Mouse (Mus musculus) cerebral cortex, adult 2 months (tissue): ENCODE results near the gene Ppp5c.

Experiments
- WGBS: fragments of 180-500 bp; shearing (Covaris S2); methylation state at CpG from one replicate; pipeline ENCODE4 v1.1.7; 2018; 5-methylcytosine and 5-hydroxymethylcytosine counted together

Ppp5c gene

GRCm38 (mm10) chr7:17050933-17051594 lies 23.3 kb upstream of the Ppp5c start:
- 22% methylated on average over 15 of the region's 17 CpGs for WGBS

DNA sequence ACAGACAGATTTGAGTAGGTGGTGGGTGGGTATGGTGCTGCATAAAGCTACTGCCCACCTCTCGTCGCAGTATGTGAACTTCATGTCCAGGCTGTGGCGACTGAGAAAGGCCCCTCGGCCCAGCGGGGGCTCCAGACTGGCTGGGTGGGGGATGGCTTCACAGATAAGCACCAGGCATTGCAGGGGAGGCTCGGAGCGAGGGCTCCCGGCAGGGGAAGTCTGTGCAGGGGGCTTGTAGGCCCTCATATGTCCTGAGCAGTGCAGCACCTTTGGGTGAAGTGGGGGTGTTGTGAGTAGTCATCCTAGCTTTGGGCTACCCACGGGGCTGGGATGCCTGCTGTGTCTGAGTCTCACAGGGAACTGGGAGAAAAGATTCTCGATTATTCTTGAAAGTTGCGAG lies 22.8 kb upstream of the Ppp5c start:
- 55% methylated on average over 11 of the region's 11 CpGs for WGBS

GRCm38 (mm10) chr7:17048431-17049190 lies 20.9 kb upstream of the Ppp5c start:
- WGBS, result 84% methylated on average over 10 of the region's 10 CpGs

GRCm38 (mm10) chr7:17047041-17047682 lies 19.4 kb upstream of the Ppp5c start:
- WGBS, result 78% methylated on average over 5 of the region's 5 CpGs

GRCm38 (mm10) chr7:17045743-17046142 lies 18.0 kb upstream of the Ppp5c start:
- 21% methylated on average over 1 of the region's 1 CpGs for WGBS

GRCm38 (mm10) chr7:17039373-17039772 lies 11.6 kb upstream of the Ppp5c start:
- WGBS, result 49% methylated on average over 7 of the region's 7 CpGs

GRCm38 (mm10) chr7:17038018-17038695 lies 10.4 kb upstream of the Ppp5c start:
- 69% methylated on average over 9 of the region's 9 CpGs for WGBS

- WGBS, result 40% methylated on average over 7 of the region's 7 CpGs
Observed at GRCm38 (mm10) chr7:17030239-17030638, 2.5 kb upstream of the Ppp5c start.

DNA sequence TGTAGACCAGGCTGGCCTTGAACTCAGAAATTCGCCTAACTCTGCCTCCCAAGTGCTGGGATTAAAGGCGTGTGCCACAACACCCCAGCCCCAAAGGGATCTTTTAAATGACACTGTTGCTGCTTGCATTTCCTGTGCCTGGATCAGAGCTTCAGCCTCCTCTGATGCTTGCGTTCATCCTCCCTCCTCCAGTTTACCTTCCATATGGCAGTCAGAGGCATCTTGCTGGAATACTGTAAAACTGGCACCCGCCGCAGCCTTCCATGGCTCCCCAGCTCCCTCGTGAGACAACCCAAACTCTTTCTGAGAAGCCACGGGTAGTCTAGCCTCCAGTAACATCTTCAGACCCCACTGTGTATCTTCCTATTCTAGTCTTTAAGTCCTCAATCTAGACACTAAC lies 1.2 kb upstream of the Ppp5c start:
- WGBS, result 48% methylated on average over 7 of the region's 7 CpGs

GRCm38 (mm10) chr7:17026710-17027587 lies 775 bp downstream of the Ppp5c start:
- WGBS, result 3% methylated on average over 24 of the region's 24 CpGs

GRCm38 (mm10) chr7:17025896-17026622 lies 1.7 kb downstream of the Ppp5c start:
- WGBS, result 50% methylated on average over 9 of the region's 9 CpGs

DNA sequence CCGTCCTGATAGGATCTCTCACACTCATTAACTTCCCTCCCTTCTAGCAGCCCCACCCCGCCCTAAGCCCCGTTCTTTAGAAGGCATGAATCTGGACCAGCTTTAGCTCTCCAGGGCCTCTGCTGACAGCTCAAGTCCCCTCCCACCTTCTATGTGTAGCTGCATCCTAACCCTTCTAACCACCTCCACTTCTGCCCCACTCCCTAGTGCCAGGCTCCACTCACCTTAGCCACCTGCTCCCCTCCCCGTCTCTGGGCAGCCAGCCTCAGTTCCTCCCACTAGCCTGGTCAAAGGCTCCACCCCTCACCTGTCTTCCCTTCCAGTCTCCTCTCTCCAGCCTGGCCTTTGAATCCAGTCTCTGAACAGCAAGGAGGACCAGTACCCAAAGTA lies 2.2 kb downstream of the Ppp5c start:
- WGBS, result 56% methylated on average over 4 of the region's 4 CpGs

GRCm38 (mm10) chr7:17024814-17025504 lies 2.8 kb downstream of the Ppp5c start:
- 63% methylated on average over 10 of the region's 10 CpGs for WGBS

GRCm38 (mm10) chr7:17024141-17024540 lies 3.6 kb downstream of the Ppp5c start:
- 64% methylated on average over 6 of the region's 6 CpGs for WGBS

DNA sequence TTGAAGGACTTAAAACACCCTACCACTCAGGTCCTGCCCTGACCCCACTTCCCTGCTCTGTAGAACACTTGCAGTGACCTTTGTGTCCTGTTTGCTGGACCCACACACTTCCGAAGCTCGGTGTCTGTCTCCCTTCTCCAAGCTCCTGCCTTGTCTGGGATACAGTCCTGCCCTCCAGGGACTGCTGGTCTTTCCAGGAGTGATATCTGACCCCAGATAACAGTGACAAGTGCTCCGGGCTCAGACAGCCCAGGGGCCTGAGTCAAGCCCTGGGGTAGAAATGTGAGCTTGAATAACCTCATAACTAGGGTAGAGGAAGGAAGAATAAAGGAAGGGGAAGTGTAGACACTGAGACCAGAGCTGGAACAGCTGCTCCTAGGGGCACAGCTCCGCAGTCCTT lies 4.0 kb downstream of the Ppp5c start:
- 76% methylated on average over 4 of the region's 4 CpGs for WGBS

GRCm38 (mm10) chr7:17022176-17022575 lies 5.5 kb downstream of the Ppp5c start:
- 93% methylated on average over 15 of the region's 15 CpGs for WGBS

- WGBS, result 72% methylated on average over 7 of the region's 7 CpGs
Observed at GRCm38 (mm10) chr7:17019426-17020166, 8.1 kb downstream of the Ppp5c start.

- 44% methylated on average over 2 of the region's 2 CpGs for WGBS
Observed at GRCm38 (mm10) chr7:17017921-17018320, 9.8 kb downstream of the Ppp5c start.

DNA sequence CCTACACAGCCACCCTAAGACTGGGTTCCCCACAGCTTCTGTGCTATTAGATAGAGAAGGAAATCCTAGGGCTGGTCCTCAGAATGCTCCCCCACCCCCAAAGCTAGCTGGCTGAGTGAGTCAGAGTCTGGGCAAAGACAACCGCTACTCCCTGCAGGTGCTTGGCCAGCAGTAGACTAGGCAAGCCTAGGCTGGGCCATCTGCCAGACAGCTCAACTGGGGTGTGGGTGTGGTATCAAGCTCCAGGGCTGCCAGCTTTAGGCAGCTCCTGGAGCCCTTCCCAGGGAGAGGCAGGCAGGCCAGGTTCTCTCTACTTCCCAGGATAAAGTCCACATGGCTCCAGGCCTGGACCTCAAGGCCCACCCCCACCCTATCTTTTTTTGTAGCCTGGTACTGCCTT lies 10.7 kb downstream of the Ppp5c start:
- WGBS, result 0% methylated on average over 1 of the region's 1 CpGs
